Mouse (Mus musculus) lung, adult 2 months (tissue): ENCODE measurements around the gene App. TPM values are rescaled to one million over a fixed set of nuclear protein-coding genes. Genes with fewer than 3 reads are reported as not detected.

Experiments used
- DNase-seq: peaks from one replicate; pipeline ENCODE4 v3.0.0; 2022
- H3K4me1 ChIP-seq: fragments of 200-500 bp; 2 replicates; pipeline ENCODE4 v1.6.1; 2011; ENCODE audit warnings: low read length; ENCODE audit not compliant: control insufficient read depth, insufficient read depth
- H3K4me3 ChIP-seq: fragments of 200-500 bp; replicated peaks from 2 replicates; pipeline ENCODE3; 2011; ENCODE audit warnings: low read depth, mild to moderate bottlenecking, control low read depth, low read length; ENCODE audit errors: extremely low read depth
- CTCF ChIP-seq: fragments of 200-500 bp; IDR thresholded peaks from 2 replicates; pipeline ENCODE4 v1.5.1; 2011; ENCODE audit warnings: mild to moderate bottlenecking, low read length, control low read depth; ENCODE audit not compliant: insufficient read depth
- POLR2A ChIP-seq: fragments of 200-500 bp; IDR thresholded peaks from 2 replicates; pipeline ENCODE4 v1.6.1; 2011; ENCODE audit warnings: low read depth, mild to moderate bottlenecking, control low read depth, low read length, borderline replicate concordance; ENCODE audit errors: extremely low read depth
- WGBS: fragments of 180-500 bp; shearing (Covaris S2); methylation state at CpG from one replicate; pipeline ENCODE4 v1.1.7; 2018; 5-methylcytosine and 5-hydroxymethylcytosine counted together
- polyA plus RNA-seq: library from polyadenylated mRNA; depleted of rRNA; stranded (reverse); fragments of >200 nt; gene quantifications from 2 replicates; pipeline ENCODE4 v1.2.3, GENCODE M21; 2012

The App gene
- polyA plus RNA-seq, 1 experiment = 650 TPM

DNA sequence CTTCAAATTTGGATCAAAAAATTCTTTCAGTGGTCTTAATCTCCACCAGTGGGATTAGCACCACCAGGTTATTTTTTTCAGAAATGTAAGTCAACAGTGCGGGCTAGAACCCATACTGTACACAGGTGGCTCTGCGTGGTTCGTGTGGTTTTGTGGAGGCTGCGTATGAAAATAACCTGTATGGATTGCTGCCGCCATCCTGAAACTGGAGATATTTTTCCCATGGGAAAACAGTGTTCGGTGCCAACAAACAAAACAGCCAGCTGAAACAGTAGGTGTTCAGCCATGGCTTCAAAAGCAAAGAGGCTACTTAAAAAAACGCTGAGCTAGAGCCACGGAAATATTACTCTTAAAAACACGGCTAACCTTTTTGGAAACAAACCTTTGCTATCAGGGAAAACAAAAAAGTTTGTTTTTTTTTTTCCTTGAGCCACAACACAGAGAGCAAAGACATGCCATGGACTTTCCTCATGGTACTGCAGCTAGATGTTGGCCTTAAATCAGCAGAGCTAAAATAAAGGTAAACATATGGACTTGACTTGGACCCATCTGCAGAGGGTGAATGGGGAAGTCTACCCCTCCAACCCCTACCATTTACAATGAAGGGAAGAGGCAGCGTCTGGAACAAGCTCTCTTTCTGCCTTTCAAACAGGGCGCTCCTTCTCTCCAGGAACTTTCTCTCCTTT, 45.8 kb downstream of the App start:
- TF ChIP-seq POLR2A (no peak), CTCF (no peak)
- 64% methylated on average over 11 of the region's 11 CpGs for WGBS

DNA sequence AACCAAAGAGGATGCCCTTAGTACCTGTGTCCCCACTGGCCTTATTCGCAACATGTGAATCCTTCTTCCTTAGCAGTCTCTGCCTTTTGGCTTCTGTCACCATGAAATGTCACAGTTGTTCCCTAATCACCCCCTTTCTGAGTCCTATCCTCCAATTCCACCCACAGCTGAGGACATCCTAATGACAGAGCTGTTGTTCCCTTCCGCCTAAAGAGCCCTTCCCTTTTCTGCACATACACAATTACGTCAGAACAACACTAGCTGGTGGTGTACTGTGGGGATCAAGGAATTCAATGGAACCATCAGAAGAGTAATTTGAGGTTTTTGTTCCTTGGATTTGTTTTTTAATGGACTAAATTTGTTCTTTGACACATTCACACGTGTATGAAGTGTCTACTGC, 48.9 kb downstream of the App start:
- no peak overlapping the region for H3K4me3 ChIP-seq
- H3K4me1 ChIP-seq = peaks cover 18% of the 10 kb centered on the region
- no peak for DNase-seq
- TF ChIP-seq POLR2A (no peak), CTCF (no peak)
- 86% methylated on average over 4 of the region's 4 CpGs for WGBS

More for the DNA sequence above, 45.8 kb downstream of the App start:
- H3K4me3 ChIP-seq = no peak overlapping the region
- H3K4me1 ChIP-seq = peaks cover 32% of the 10 kb centered on the region
- DNase-seq = no peak

DNA sequence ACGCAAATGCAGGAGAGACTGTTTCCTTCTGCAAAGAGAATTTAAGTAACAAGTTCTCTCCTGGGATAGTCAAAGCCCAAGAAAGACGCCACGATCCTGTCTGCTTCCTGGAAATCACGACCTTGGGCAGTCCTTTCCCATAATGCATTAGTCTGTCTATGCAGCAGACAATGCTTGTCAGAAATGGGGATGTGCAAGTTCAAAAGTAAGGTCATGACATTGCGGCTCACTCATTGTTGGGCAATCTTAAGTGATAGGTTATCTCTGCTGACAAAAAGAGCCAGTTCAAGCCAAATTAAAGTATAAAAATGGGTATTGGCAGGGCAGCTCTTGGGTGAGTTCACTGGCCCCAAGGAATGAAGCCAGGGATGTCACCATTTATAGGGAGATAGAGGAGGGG, 51.6 kb downstream of the App start:
- Histone ChIP-seq H3K4me1 (peaks cover 8% of the 10 kb centered on the region), H3K4me3 (no peak overlapping the region)
- no peak for DNase-seq
- 40% methylated on average over 5 of the region's 5 CpGs for WGBS
- TF ChIP-seq CTCF = no peak
- TF ChIP-seq POLR2A = no peak

DNA sequence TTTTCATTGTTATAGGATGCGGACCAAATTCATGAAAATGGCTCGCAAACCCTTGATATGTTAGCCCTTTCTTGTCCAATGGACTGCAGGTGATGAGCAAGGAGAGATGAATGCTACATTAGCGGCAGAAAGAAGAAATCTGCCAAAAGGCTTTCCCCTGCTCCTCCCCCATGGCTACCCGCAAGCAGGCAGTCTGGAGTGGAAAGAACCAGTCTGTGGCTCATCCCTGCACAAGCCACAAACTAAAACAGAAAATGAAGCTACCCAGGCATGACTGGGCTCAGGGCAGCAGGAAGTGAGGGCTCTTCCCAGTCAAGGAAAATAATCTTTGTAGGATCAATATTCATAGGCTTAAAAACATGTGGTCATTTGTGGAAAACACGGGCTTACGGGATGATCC, 54.6 kb downstream of the App start:
- H3K4me3 ChIP-seq = no peak overlapping the region
- 96% methylated on average over 6 of the region's 6 CpGs for WGBS
- no peak for DNase-seq
- TF ChIP-seq POLR2A (no peak), CTCF (no peak)
- H3K4me1 ChIP-seq = peaks cover 11% of the 10 kb centered on the region; the same call in 1 of the 2 replicates

DNA sequence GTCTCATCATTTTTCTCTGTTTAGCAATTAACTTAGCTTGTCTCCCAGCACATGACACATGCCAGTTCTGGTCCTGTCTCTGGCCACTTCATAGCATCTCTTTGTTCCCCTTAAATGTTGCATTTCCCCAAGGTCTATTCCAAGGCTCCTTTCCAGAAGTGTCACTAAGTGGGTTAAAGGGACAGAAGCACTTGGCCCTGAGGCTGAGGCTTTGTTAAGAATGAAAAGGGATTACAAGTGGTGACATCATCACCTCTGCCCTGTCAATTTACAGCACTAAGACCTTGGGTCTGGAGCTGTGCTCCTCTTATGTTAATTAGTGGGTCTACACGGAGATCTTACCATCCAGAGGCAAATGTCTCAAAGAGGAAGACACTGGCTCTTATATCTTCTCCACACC, 56.0 kb downstream of the App start:
- TF ChIP-seq CTCF = no peak
- no peak for TF ChIP-seq POLR2A
- H3K4me1 ChIP-seq = peaks cover 11% of the 10 kb centered on the region; the same call in 1 of the 2 replicates
- DNase-seq = no peak
- H3K4me3 ChIP-seq = no peak overlapping the region
- WGBS = 71% methylated on average over 1 of the region's 1 CpGs

DNA sequence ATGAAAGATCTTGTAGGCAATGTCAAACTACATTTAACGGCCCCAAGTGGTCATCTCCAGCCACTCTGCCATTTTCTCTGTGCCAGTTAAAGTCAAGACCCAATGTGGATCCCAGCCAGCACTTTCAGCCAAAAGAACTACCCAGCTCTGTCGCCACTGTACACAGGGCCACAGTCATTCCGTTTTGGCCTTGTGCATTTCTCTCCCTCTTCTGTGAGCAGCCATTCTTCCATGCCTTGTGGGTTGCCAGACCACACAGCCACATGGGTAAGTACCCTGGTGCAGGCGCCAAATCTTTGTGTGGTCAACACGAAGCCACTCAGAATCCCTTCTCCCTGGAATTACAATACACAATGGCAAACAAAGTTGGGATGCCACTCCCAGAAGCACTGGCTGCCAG, 57.7 kb downstream of the App start:
- Histone ChIP-seq H3K4me3 (no peak overlapping the region), H3K4me1 (peaks cover 16% of the 10 kb centered on the region)
- no peak for TF ChIP-seq CTCF
- no peak for TF ChIP-seq POLR2A
- 56% methylated on average over 5 of the region's 5 CpGs for WGBS
- DNase-seq = no peak

DNA sequence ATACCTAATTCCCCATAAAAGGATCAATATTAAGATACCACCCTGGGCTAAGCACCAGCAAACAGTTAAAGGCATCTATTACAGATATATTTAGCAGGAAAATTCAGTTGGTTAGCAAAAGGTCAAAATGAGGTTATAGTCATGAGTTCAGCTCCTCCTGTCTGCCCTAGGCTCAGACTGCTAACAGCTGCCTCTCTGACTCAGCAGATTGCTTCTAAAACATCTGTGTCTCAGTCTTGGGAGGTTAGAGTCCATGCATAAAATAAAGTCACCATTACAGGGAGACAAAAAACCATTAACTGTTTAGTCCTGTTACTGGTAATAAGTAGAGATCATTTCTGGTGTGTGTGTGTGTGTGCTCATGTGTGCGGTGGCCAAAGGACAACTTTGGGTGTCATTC, 58.8 kb downstream of the App start:
- 94% methylated on average over 1 of the region's 1 CpGs for WGBS
- H3K4me1 ChIP-seq = peaks cover 19% of the 10 kb centered on the region
- DNase-seq = no peak
- TF ChIP-seq POLR2A (no peak), CTCF (no peak)
- H3K4me3 ChIP-seq = no peak overlapping the region

DNA sequence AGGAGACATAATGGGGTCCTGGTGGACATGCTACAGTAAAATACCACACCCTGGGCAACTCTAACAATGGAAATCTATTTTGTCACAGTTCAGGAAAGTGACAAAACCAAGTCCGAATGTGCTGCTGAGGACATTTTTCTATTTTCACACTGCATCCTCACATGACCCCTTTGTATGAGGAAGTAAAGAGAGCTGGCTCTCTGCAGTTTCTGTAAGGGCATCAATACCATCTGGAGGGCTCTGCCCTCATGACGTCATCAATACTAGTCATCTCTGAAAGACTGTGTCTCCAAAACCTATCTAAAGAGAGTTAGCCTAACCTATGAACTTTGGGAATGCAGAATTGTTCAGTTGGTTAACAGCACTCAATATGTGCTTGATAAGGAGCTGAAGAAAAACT, 59.6 kb downstream of the App start:
- DNase-seq = no peak
- Histone ChIP-seq H3K4me1 (peaks cover 19% of the 10 kb centered on the region), H3K4me3 (no peak overlapping the region)
- no peak for TF ChIP-seq POLR2A
- TF ChIP-seq CTCF = no peak
- 47% methylated on average over 2 of the region's 2 CpGs for WGBS

DNA sequence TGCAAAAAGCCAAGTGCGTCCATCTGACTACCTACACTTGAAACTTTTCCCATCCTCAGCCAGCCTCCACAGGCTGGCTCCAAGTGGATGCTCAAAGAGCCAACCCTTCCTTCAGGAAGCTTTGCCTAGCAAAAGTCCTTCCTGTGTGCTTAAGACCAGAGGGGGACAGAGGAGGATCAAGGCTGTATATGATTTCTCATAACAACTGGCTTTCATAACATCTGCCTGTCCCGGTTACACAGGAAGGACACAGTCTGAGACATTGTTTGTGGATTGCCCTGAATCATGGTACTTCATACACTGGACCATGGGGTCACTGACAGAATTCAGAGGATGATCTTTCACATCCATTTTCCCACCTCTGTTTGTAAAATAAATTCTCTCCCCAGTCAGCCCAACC, 61.3 kb downstream of the App start:
- DNase-seq = no peak
- peaks cover 17% of the 10 kb centered on the region for H3K4me1 ChIP-seq
- TF ChIP-seq POLR2A = no peak
- no peak for TF ChIP-seq CTCF
- 45% methylated on average over 2 of the region's 2 CpGs for WGBS
- H3K4me3 ChIP-seq = no peak overlapping the region

DNA sequence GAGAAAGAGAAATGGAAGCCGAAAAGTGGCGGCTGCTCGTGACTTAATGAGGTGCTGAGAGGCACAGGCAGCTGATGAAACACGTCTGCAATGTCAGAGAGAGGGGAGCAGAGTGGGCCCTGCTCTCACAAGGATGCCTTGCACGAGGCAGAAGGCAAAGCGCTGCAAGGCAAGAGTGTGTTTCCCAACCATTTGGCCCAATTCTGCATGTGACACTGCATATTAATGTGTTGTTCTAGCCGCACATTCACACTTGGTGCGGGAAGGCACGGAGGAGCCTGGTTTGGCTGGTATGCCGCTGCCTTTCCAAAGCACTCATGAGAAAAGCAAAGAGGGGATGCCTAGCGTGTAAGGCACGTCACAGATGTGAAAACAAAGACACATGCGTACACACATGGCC, 63.1 kb downstream of the App start:
- 69% methylated on average over 13 of the region's 13 CpGs for WGBS
- Histone ChIP-seq H3K4me1 (peaks cover 12% of the 10 kb centered on the region), H3K4me3 (no peak overlapping the region)
- no peak for DNase-seq
- no peak for TF ChIP-seq POLR2A
- TF ChIP-seq CTCF = no peak

DNA sequence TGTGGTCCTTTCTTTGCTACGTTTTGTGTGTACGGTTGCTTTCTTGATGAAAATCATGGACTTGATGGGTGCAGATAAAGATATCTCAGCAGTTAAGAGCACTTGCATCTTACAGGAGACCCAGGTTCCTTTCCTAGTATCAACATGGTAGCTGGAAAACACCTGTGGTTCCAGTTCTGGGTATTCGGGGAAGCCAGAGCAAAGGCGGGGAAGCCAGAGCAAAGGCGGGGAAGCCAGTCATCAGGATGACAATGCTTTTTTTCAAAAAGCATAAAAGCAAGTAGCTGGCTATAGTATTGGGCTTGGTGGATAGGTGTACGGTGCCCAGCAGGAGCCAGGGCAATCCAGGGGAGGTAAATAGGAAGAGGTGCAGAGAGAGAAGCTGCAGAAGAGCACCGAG, 65.1 kb downstream of the App start:
- WGBS = 86% methylated on average over 7 of the region's 7 CpGs
- DNase-seq = no peak
- no peak overlapping the region for H3K4me3 ChIP-seq
- H3K4me1 ChIP-seq = peaks cover 10% of the 10 kb centered on the region
- TF ChIP-seq POLR2A (no peak), CTCF (no peak)
